In genomic region chr10:21399622-21400021, GRCm38 (mm10) we compare ENCODE assay signal across 32 mouse cellular contexts. TPM values are rescaled to one million over a fixed set of nuclear protein-coding genes. Genes with fewer than 3 reads are reported as not detected.
DNase-seq lines count a peak whose midpoint lies in the region; ATAC-seq and TF ChIP-seq lines count a peak whose summit lies in the region.
"Had no signal": no experiment of that assay in that cellular context is flagged by ENCODE, and none has a peak within 500 bp of the region (broad histone marks: within the 10 kb centered on the region; RNA-seq: fewer than 3 reads in every experiment).

No protein-coding gene starts in this region.

- ATAC-seq in heart, embryonic 13.5 days (ENCODE audit: extremely low read depth, insufficient number of reproducible peaks, low FRiP score, low TSS enrichment), result no peak
- ATAC-seq in kidney, embryonic 15.5 days (replicated peaks; ENCODE audit: low FRiP score), result no peak
- no peak for ATAC-seq in megakaryocyte progenitor cell, adult 5-6 weeks (replicated peaks; ENCODE audit: poor library complexity)
- ATAC-seq: forebrain, embryonic 15.5 days; intestine, postnatal 0 days; midbrain, embryonic 16.5 days had no signal

- H3K4me3 ChIP-seq in heart, embryonic 13.5 days, result no peak overlapping the region
- H3K4me3 ChIP-seq in kidney, embryonic 15.5 days (replicated peaks), result no peak overlapping the region
- H3K4me3 ChIP-seq in C2C12 (ENCODE audit: insufficient read depth, poor library complexity, severe bottlenecking), result no peak overlapping the region
- H3K4me3 ChIP-seq: embryonic facial prominence, embryonic 12.5 days; forebrain, embryonic 10.5 days; forebrain, embryonic 15.5 days; limb, embryonic 12.5 days; megakaryocyte, embryonic 14.5 days; neural tube, embryonic 12.5 days had no signal

- 19% methylated on average over 8 of the region's 8 CpGs for WGBS in heart, embryonic 13.5 days
- WGBS in kidney, embryonic 15.5 days, result 38% methylated on average over 8 of the region's 8 CpGs

- peak overlapping the region; percentile 50 for H3K4me2 ChIP-seq in heart, embryonic 13.5 days
- H3K4me2 ChIP-seq in kidney, embryonic 15.5 days, result no peak overlapping the region
- H3K4me2 ChIP-seq: embryonic facial prominence, embryonic 12.5 days; forebrain, embryonic 15.5 days; hindbrain, embryonic 14.5 days; limb, embryonic 12.5 days; liver, embryonic 11.5 days; neural tube, embryonic 12.5 days had no signal

- no peaks in the 10 kb centered on the region for H3K79me2 ChIP-seq in C2C12 (ENCODE audit: control insufficient read depth, insufficient read depth)

- intact Hi-C loops in heart, postnatal 36 days (cut with DNase I), result no loop called here

- H3K36me3 ChIP-seq in heart, embryonic 13.5 days, result no peaks in the 10 kb centered on the region
- H3K36me3 ChIP-seq in kidney, embryonic 15.5 days, result no peaks in the 10 kb centered on the region
- no peaks in the 10 kb centered on the region for H3K36me3 ChIP-seq in C2C12 (ENCODE audit: control insufficient read depth, insufficient read depth)
- H3K36me3 ChIP-seq: embryonic facial prominence, embryonic 12.5 days; forebrain, embryonic 10.5 days; forebrain, embryonic 15.5 days; limb, embryonic 12.5 days; neural tube, embryonic 12.5 days had no signal

- no peak for DNase-seq in heart, postnatal 36 days
- DNase-seq in kidney, postnatal 4 days, result no peak
- peak; percentile 48 for DNase-seq in NIH3T3 (ENCODE audit: low read depth)
- no peak for DNase-seq in adrenal gland, postnatal 14 days
- DNase-seq: adrenal gland, adult 8-10 months; B cell, adult 2 months; cerebellum, adult 8-10 months; embryo, embryonic 11 days; gastrocnemius, postnatal 25 days; layer of hippocampus, adult 9-11 months; liver, postnatal 0 days; lung, postnatal 36 days; spleen, adult 18-20 months; thymus, postnatal 14 days had no signal

- peaks cover 53% of the 10 kb centered on the region for H3K4me1 ChIP-seq in heart, embryonic 13.5 days
- H3K4me1 ChIP-seq in kidney, embryonic 15.5 days, result peaks cover 11% of the 10 kb centered on the region
- H3K4me1 ChIP-seq: forebrain, embryonic 15.5 days; limb, embryonic 12.5 days; neural tube, embryonic 12.5 days had no signal

- no peaks in the 10 kb centered on the region for H3K79me3 ChIP-seq in C2C12 (ENCODE audit: low read depth)

- H3K27ac ChIP-seq in heart, embryonic 13.5 days (replicated peaks), result peak overlapping the region; percentile 91
- H3K27ac ChIP-seq in kidney, embryonic 15.5 days, result peak overlapping the region; percentile 27; the same call in 1 of the 2 replicates
- H3K27ac ChIP-seq: embryonic facial prominence, embryonic 12.5 days; forebrain, embryonic 10.5 days; forebrain, embryonic 15.5 days; hindbrain, embryonic 14.5 days; kidney, postnatal 0 days; limb, embryonic 12.5 days; neural tube, embryonic 12.5 days had no signal

- peak overlapping the region; percentile 30 for H3ac ChIP-seq in C2C12 (ENCODE audit: control insufficient read depth, insufficient read length, low read depth)

- H3K9ac ChIP-seq in heart, embryonic 13.5 days, result peak overlapping the region; percentile 16
- H3K9ac ChIP-seq in kidney, embryonic 15.5 days, result no peak overlapping the region
- H3K9ac ChIP-seq: embryonic facial prominence, embryonic 12.5 days; forebrain, embryonic 15.5 days; hindbrain, embryonic 14.5 days; limb, embryonic 12.5 days; liver, postnatal 0 days; neural tube, embryonic 12.5 days had no signal

- H3K27me3 ChIP-seq in heart, embryonic 13.5 days (replicated peaks), result no peaks in the 10 kb centered on the region
- H3K27me3 ChIP-seq in kidney, embryonic 15.5 days, result no peaks in the 10 kb centered on the region
- H3K27me3 ChIP-seq in C2C12 (ENCODE audit: control insufficient read depth, insufficient read depth, insufficient read length), result no peaks in the 10 kb centered on the region
- H3K27me3 ChIP-seq: CH12.LX; embryonic facial prominence, embryonic 12.5 days; forebrain, embryonic 15.5 days; limb, embryonic 12.5 days; neural tube, embryonic 12.5 days had no signal

- TF ChIP-seq CTCF in C2C12 (IDR thresholded peaks at IDR 0.05; ENCODE audit: control insufficient read depth, insufficient read depth, insufficient read length), result no peak

- no peaks in the 10 kb centered on the region for H3K9me3 ChIP-seq in heart, embryonic 13.5 days
- no peaks in the 10 kb centered on the region for H3K9me3 ChIP-seq in kidney, embryonic 15.5 days (replicated peaks)
- H3K9me3 ChIP-seq: embryonic facial prominence, embryonic 12.5 days; forebrain, embryonic 10.5 days; forebrain, embryonic 15.5 days; limb, embryonic 12.5 days; neural tube, embryonic 12.5 days had no signal

TF ChIP-seq in C2C12, 6 proteins besides CTCF, POLR2A, EP300 and RAD21:
- TF ChIP-seq MAX (IDR thresholded peaks at IDR 0.05), result no peak
- no peak for TF ChIP-seq FOSL1 (IDR thresholded peaks at IDR 0.05; ENCODE audit: insufficient read depth, low read length, poor library complexity, severe bottlenecking)
- TF ChIP-seq MYOD1 (IDR thresholded peaks at IDR 0.05; ENCODE audit: control insufficient read depth, insufficient read length, low read depth), result no peak
- no peak for TF ChIP-seq USF1 (IDR thresholded peaks at IDR 0.05; ENCODE audit: low read depth)
- TF ChIP-seq MYOG (IDR thresholded peaks at IDR 0.05; ENCODE audit: control insufficient read depth, extremely low read depth, insufficient read length), result no peak
- TF ChIP-seq CEBPB (IDR thresholded peaks at IDR 0.05; ENCODE audit: low read depth), result no peak

RNA-seq across cellular contexts. Expression of gene Aldh8a1, which starts 22.5 kb away (rescaled TPM):
- 0.78 TPM in 1 of 2 replicates, not detected in the other for polyA plus RNA-seq in heart, embryonic 13.5 days (2015; fragmentation: Nextera tagmentation; extraction: Ambion mirVana)
- total RNA-seq in heart, postnatal 36 days (2021), result not detected
- polyA plus RNA-seq in kidney, embryonic 15.5 days (2015; fragmentation: Nextera tagmentation; extraction: Ambion mirVana), result 2.9 and 3.5 TPM in 2 replicates
- polyA plus RNA-seq in C2C12 (2012; fragmentation: generic; extraction: Trizol), result not detected
- not detected in 2 replicates for total RNA-seq in megakaryocyte progenitor cell, adult 5-6 weeks (2015)
- total RNA-seq in megakaryocyte progenitor cell, adult 5-6 weeks (2017), result not detected in 2 replicates
- total RNA-seq in adrenal gland, postnatal 14 days (2021), result 1.3 and 18.0 TPM in 2 replicates
- total RNA-seq: gastrocnemius, adult 18-20 months; gastrocnemius, postnatal 25 days; hematopoietic stem cell, adult 5-6 weeks had no signal
- polyA plus RNA-seq: forebrain, embryonic 10.5 days; forebrain, embryonic 15.5 days; hindbrain, embryonic 14.5 days; intestine, postnatal 0 days; limb, embryonic 12.5 days; midbrain, embryonic 16.5 days had no signal
